Mouse (Mus musculus) CH12.LX (cell line): Measurements from ENCODE around the gene Krtap7-1. TPM values are rescaled to one million over a fixed set of nuclear protein-coding genes. Genes with fewer than 3 reads are reported as not detected.

Experiments
- DNase-seq: peaks from one replicate; pipeline ENCODE4 v3.0.0-alpha.2; 2013; ENCODE audit errors: extremely low read depth
- H3K27ac ChIP-seq: 2 replicates; pipeline ENCODE4 v1.5.1; 2012; ENCODE audit warnings: low read depth, mild to moderate bottlenecking, control low read depth, moderate library complexity; ENCODE audit not compliant: insufficient read depth
- H3K27me3 ChIP-seq: replicated peaks from 2 replicates; pipeline ENCODE3; 2012; ENCODE audit warnings: inconsistent platforms
- H3K36me3 ChIP-seq, 2 experiments: replicated peaks in 1 of 2; 2 replicates each; pipeline versions ENCODE3 to v1.6.1; 2012; ENCODE audit warnings: inconsistent platforms in 1 of 2, low read length in 1 of 2, mild to moderate bottlenecking in 1 of 2, mixed read lengths in 1 of 2, moderate library complexity in 1 of 2; ENCODE audit not compliant: control insufficient read depth in 1 of 2, insufficient read depth in 1 of 2
- H3K4me1 ChIP-seq, 2 experiments: 2 replicates each; pipeline ENCODE4 v1.6.1; 2012; ENCODE audit warnings: inconsistent platforms in 1 of 2, moderate library complexity in 1 of 2; ENCODE audit not compliant: insufficient read depth in 2 of 2, control insufficient read depth in 1 of 2
- H3K4me2 ChIP-seq: 2 replicates; pipeline ENCODE4 v1.6.1; 2012; ENCODE audit warnings: low read depth, mild to moderate bottlenecking, control low read depth; ENCODE audit not compliant: poor library complexity, insufficient read depth, severe bottlenecking
- H3K4me3 ChIP-seq, 3 experiments: fragments of 150-350 bp in 1 of 3; sonication (generic) in 1 of 3; replicated peaks in 1 of 3; 2 replicates each; pipeline versions ENCODE3 to v1.5.1; 2011 to 2012; ENCODE audit warnings: low read depth in 2 of 3, low read length in 2 of 3, mild to moderate bottlenecking in 2 of 3, moderate library complexity in 2 of 3, control low read depth in 1 of 3, improper control_type of control experiment in 1 of 3, inconsistent platforms in 1 of 3, mixed read lengths in 1 of 3; ENCODE audit not compliant: poor library complexity in 1 of 3
- H3K79me2 ChIP-seq: replicated peaks from 2 replicates; pipeline ENCODE4 v1.6.1; 2012; ENCODE audit warnings: mild to moderate bottlenecking, moderate library complexity; ENCODE audit not compliant: control insufficient read depth, poor library complexity, insufficient read depth, severe bottlenecking; ENCODE audit errors: extremely low read depth
- H3K9ac ChIP-seq: 2 replicates; pipeline ENCODE4 v1.6.1; 2012; ENCODE audit warnings: low read depth, mild to moderate bottlenecking, control low read depth, moderate library complexity; ENCODE audit not compliant: insufficient read depth
- H3K9me3 ChIP-seq: replicated peaks from 2 replicates; pipeline ENCODE3; 2012; ENCODE audit warnings: low read length, inconsistent platforms, mixed read lengths
- CHD1 ChIP-seq: IDR thresholded peaks from 2 replicates; pipeline ENCODE4 v1.6.1; 2012; ENCODE audit warnings: low read depth, low read length, improper control_type of control experiment, inconsistent platforms
- CTCF ChIP-seq, 2 experiments: IDR thresholded peaks in 1 of 2; conservative IDR thresholded peaks in 1 of 2; 2 replicates each; pipeline ENCODE4 v1.5.1; 2011 to 2012; ENCODE audit warnings: low read depth in 2 of 2, low read length in 2 of 2, improper control_type of control experiment in 1 of 2, inconsistent platforms in 1 of 2, mild to moderate bottlenecking in 1 of 2, moderate library complexity in 1 of 2
- EP300 ChIP-seq: IDR thresholded peaks from 2 replicates; pipeline ENCODE4 v1.6.1; 2011; ENCODE audit warnings: low read length, improper control_type of control experiment
- JUN ChIP-seq: IDR thresholded peaks from 2 replicates; pipeline ENCODE4 v1.6.1; 2011; ENCODE audit warnings: low read depth, mild to moderate bottlenecking, low read length, improper control_type of control experiment, moderate library complexity; ENCODE audit not compliant: insufficient read depth
- KAT2A ChIP-seq: IDR thresholded peaks from 2 replicates; pipeline ENCODE4 v1.6.1; 2012; ENCODE audit warnings: low read length, improper control_type of control experiment, inconsistent platforms; ENCODE audit not compliant: insufficient replicate concordance
- MAZ ChIP-seq: IDR thresholded peaks from 2 replicates; pipeline ENCODE4 v1.6.1; 2012; ENCODE audit warnings: low read depth, mild to moderate bottlenecking, inconsistent platforms, low read length, improper control_type of control experiment, moderate library complexity
- MYC ChIP-seq: IDR thresholded peaks from 2 replicates; pipeline ENCODE4 v1.6.1; 2011; ENCODE audit warnings: low read depth, mild to moderate bottlenecking, improper control_type of control experiment, low read length
- NELFE ChIP-seq: IDR thresholded peaks from 2 replicates; pipeline ENCODE4 v1.6.1; 2011; ENCODE audit warnings: low read depth, low read length, improper control_type of control experiment
- POLR2A ChIP-seq: IDR thresholded peaks from 2 replicates; pipeline ENCODE4 v1.6.1; 2011; ENCODE audit warnings: low read depth, mild to moderate bottlenecking, improper control_type of control experiment, low read length
- RAD21 ChIP-seq: IDR thresholded peaks from 2 replicates; pipeline ENCODE4 v1.6.1; 2011; ENCODE audit warnings: low read depth, mild to moderate bottlenecking, low read length, improper control_type of control experiment, moderate library complexity
- RCOR1 ChIP-seq: conservative IDR thresholded peaks from 2 replicates; pipeline ENCODE4 v1.6.1; 2012; ENCODE audit warnings: low read depth, mild to moderate bottlenecking, inconsistent platforms, low read length, improper control_type of control experiment
- SIN3A ChIP-seq: IDR thresholded peaks from 2 replicates; pipeline ENCODE4 v1.6.1; 2012; ENCODE audit warnings: low read length, improper control_type of control experiment, inconsistent platforms
- SMC3 ChIP-seq: IDR thresholded peaks from 2 replicates; pipeline ENCODE4 v1.6.1; 2011; ENCODE audit warnings: low read depth, low read length, improper control_type of control experiment
- TBP ChIP-seq: conservative IDR thresholded peaks from 2 replicates; pipeline ENCODE4 v1.6.1; 2011; ENCODE audit warnings: low read depth, low read length, improper control_type of control experiment
- UBTF ChIP-seq: IDR thresholded peaks from 2 replicates; pipeline ENCODE4 v1.6.1; 2012; ENCODE audit warnings: low read depth, mild to moderate bottlenecking, inconsistent platforms, low read length, improper control_type of control experiment, moderate library complexity
- USF1 ChIP-seq: IDR thresholded peaks from 2 replicates; pipeline ENCODE4 v1.6.1; 2014; ENCODE audit warnings: low read depth, mild to moderate bottlenecking, inconsistent platforms, low read length, improper control_type of control experiment
- USF2 ChIP-seq: conservative IDR thresholded peaks from 2 replicates; pipeline ENCODE4 v1.6.1; 2011; ENCODE audit warnings: low read depth, low read length, improper control_type of control experiment
- ZKSCAN1 ChIP-seq: IDR thresholded peaks from 2 replicates; pipeline ENCODE4 v1.6.1; 2012; ENCODE audit warnings: low read depth, inconsistent platforms, low read length, improper control_type of control experiment, borderline replicate concordance
- dilution Hi-C: fragments of 300-500 bp; cut with MboI; formaldehyde crosslinking; loops from 2 replicates; pipeline ENCODE4 v1.14.3; 2020; ENCODE audit warnings: low sequenced_read_pairs; ENCODE audit not compliant: extremely low pct_unique_long_range_greater_than_20kb, extremely low pct_ligation_motif_present
- in situ Hi-C: fragments of 300-500 bp; cut with MboI; formaldehyde crosslinking; loops from 3 replicates; pipeline ENCODE4 v1.14.3; 2019; ENCODE audit warnings: low sequenced_read_pairs, low pct_ligation_motif_present, low pct_unique_long_range_greater_than_20kb, mixed read lengths
- polyA plus RNA-seq: library from polyadenylated mRNA; unstranded; fragments of >175 nt; gene quantifications from 2 replicates; pipeline ENCODE4 v1.2.1, GENCODE M21; 2012; ENCODE audit warnings: low read depth; ENCODE audit not compliant: insufficient read length
- total RNA-seq, 2 experiments: library from RNA; depleted of rRNA; stranded (reverse); fragments of 300-350 nt in 1 of 2; fragments of >200 nt in 1 of 2; gene quantifications; 2 replicates each; pipeline ENCODE4 v1.2.3; 2012 to 2014

Gene Krtap7-1
- total and polyA plus RNA-seq, 3 experiments = not detected

GRCm38 (mm10) chr16:89520996-89521395, 12.9 kb upstream of the Krtap7-1 start:
- no peak for TF ChIP-seq CTCF (conservative IDR thresholded peaks at IDR 0.05 in 1 of 2, IDR thresholded peaks at IDR 0.05 in 1 of 2; ENCODE audit: low read depth in 2 of 2, low read length in 2 of 2)
- no peak for TF ChIP-seq ZKSCAN1
- no peak for TF ChIP-seq RCOR1
- TF ChIP-seq, all 38 proteins: peak for 0
- Histone ChIP-seq H3K9ac (no peak overlapping the region), H3K9me3 (peaks cover 71% of the 10 kb centered on the region), H3K27ac (no peak overlapping the region), H3K4me2 (no peak overlapping the region), H3K27me3 (no peaks in the 10 kb centered on the region), H3K4me1 (no peaks in the 10 kb centered on the region), H3K79me2 (no peaks in the 10 kb centered on the region), H3K36me3 (no peaks in the 10 kb centered on the region), H3K4me3 (no peak overlapping the region)
- in situ Hi-C loops = no loop called here
- DNase-seq = no peak
- dilution Hi-C loops = no loop called here

- H3K27me3 ChIP-seq = no peaks in the 10 kb centered on the region
- H3K4me3 ChIP-seq = no peak overlapping the region
- no peaks in the 10 kb centered on the region for H3K4me1 ChIP-seq
- no peak overlapping the region for H3K9ac ChIP-seq
- dilution Hi-C loops = no loop called here
- peaks cover 70% of the 10 kb centered on the region for H3K9me3 ChIP-seq
- H3K27ac ChIP-seq = no peak overlapping the region
- in situ Hi-C loops = no loop called here
- no peaks in the 10 kb centered on the region for H3K79me2 ChIP-seq
- DNase-seq = no peak
- H3K4me2 ChIP-seq = no peak overlapping the region
- TF ChIP-seq KAT2A (no peak), SIN3A (no peak), UBTF (no peak), SMC3 (no peak), MAZ (no peak), USF2 (no peak), JUN (no peak), MYC (no peak), EP300 (no peak), RAD21 (no peak), NELFE (no peak), POLR2A (no peak), CHD1 (no peak), TBP (no peak), RCOR1 (no peak), USF1 (no peak)
- no peaks in the 10 kb centered on the region for H3K36me3 ChIP-seq
These were observed 12.4 kb upstream of the Krtap7-1 start for GRCm38 (mm10) chr16:89520555-89520954.
